Mouse (Mus musculus): ENCODE results near the gene Aspscr1. TPM values are rescaled to one million over a fixed set of nuclear protein-coding genes. Genes with fewer than 3 reads are reported as not detected.
A peak's percentile ranks its signal among the peaks of the same experiment; 100 is the strongest.

Aspscr1 gene
- total RNA-seq, 2 experiments from 2014 or later, result 35.0 to 37.9 TPM

DNA sequence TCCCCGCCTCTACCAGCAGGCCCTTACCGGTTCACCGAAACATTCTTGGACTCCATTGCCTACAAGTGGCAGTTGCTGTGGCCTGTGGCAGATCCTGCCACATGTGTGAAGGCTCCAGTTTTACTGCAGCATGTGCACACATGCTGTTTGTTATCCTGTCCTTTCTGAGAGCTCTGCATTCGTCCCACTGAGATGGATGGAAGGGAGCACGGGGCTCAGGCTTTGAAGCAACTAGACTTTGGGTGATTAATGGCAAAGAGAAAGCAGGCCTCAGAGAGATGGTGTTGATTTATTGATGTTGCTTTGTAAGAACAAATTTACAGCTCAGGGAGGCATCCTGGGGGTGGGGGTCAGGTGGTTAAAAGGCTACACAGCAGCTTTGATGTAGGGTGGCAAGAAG, 37.9 kb downstream of the Aspscr1 start:
- intact Hi-C loops (cut with DNase I), result loop anchor here (5.0 kb wide), 3 partner anchors 133 to 223 kb away; no protein-coding TSS in a partner anchor

DNA sequence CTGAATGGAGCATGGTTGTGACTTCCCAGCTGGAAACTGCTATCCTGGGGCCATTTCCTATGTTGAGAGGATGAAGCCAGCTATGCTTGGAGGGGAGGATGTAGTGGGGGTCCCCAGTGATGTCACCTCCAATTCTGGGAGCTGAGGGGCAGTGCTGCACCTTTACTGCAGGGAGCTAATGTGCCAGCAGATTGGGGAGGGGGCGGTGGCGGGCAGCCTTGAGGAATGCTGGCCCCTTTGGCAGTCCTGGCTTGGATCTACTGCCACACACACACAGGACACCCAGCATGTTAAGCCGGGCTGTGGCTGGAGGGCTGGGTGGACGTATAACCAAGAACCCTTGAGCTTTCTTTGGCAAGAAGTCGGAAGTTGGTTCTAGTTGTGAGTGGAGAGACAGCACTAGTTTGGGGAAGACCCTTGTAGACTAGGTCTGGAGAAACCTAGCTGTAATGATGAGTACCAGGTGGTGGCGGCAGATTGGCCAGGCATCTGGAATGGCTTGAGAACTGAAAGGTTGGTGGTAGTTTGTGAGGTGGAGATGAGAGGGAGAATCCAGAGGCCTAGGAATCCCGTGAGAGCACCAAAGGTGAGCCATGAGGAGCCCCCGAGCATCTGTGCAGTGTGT, 39.3 kb downstream of the Aspscr1 start:
- no peak for DNase-seq

More for the DNA sequence above, 37.9 kb downstream of the Aspscr1 start:
- DNase-seq, result no peak

DNA sequence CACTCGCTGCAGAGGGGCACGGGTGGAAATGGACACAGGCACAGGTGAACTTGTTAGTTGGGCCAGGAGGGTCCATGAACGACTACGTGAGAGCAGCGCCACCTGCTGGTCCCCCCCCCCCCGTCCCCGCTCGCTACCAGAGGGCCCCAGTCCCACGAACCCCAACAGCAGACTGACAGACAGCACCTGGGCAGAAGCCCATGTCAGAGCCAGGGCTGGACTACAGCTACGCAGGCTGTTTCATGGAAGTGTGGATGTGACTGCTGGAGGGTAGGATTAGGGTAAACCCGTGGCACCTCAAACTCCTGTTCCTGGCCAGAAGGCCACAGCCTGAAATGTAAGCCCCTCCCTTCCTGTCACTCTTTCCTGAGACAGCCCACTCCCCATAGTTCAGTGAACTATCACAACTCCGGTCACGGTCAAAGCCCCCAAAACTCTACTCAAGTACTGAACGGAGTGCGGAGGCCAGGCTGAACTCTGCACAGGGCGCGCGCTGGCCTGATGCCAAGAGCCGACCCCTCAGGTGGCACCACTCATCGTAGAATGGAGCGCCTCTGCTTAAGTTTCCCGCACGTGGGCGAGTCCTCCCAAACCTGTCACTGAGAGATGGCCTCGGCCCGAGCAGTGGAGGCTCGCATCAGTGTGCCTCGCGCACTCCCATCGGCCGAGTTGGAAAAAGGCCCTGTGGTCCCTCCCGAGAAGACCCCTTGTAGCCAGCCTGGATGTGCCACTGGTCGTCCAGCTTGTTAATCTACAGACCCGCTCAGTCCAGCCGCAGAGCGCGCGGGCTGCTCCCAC, 40.2 kb downstream of the Aspscr1 start:
- intact Hi-C loops (cut with DNase I), result loop anchor here (1.0 to 5.0 kb wide), 5 partner anchors 54 to 226 kb away; no protein-coding TSS in a partner anchor
- peak; percentile 68 to 69 for DNase-seq

More for the DNA sequence above, 39.3 kb downstream of the Aspscr1 start:
- intact Hi-C loops (cut with DNase I), result loop anchor here (1.0 to 5.0 kb wide), 5 partner anchors 53 to 225 kb away; no protein-coding TSS in a partner anchor

DNA sequence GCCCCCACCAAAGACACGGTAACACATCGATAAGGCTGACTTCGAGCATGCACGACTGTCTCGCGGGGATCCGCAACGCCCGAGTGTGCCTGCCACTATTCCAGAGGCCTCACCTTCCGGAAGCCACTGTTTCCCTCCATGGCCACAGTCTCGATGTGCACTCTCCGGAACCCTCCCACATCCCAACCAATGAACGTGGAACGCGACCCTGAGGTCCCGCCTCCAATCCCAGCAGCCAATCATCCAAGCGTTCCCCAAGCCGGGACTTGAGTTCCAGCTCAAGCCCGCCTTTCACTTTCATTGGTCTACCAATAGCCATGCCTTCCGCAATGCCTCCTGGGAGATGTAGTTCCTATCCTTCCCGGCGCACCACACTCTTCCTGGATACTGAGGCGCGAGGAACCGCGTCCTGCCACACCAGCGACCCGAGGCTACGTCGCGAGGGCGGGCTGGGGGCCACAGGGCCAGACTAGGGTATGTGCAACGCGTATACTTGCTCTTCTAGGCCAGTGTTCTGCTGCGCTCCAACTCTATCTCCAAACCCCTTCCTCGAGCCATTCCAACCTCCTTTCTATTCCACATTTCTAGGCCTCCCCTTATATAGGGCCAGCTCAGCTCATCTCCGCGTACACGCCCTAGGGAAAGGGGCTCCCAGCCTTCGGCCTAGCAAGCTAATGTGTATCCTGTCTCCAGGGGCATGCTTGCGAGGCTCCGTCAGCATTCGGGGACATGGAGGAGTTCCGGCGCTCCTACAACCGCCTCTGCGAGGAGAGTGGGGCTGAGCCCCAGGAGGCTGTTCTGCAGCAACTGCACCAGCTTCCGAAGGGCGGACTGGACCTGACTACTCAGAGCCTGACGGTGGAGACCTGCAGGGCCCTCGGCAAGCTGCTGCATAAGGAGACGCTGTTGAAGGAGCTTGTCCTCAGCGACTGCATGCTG, 41.1 kb downstream of the Aspscr1 start, which contains the start of the genes Cenpx and Lrrc45:
Gene Cenpx (minus strand): TSS at position 159 of the 939 bp plus-strand sequence.
Gene Lrrc45 (plus strand): TSS at position 346 of the 939 bp plus-strand sequence.
- intact Hi-C loops (cut with DNase I), result loop anchor here (2.0 to 5.0 kb wide), 4 partner anchors 95 to 227 kb away; no protein-coding TSS in a partner anchor
- DNase-seq, result peak; percentile 94 to 95

DNA sequence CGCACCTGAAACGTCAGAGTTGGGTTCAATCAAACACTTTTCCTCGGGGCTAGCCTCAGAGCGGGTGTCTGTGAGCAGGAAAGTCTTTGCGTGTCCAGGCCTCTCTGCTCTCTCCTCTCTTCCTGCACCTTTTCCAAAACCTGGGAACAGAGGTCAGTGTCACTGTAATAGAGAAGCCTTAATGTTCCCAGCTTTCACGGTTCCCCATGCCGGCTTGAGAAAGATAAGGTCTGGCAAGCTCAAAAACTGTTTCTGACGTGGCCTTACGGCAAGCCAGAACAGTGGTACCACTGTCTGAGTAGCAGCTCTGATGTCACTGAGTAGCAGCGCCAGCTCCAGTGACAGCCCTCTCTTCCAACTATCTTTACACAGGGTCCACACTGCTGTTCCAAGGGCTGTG, 41.8 kb downstream of the Aspscr1 start:
- intact Hi-C loops (cut with DNase I), result loop anchor here (5.0 kb wide), 3 partner anchors 137 to 227 kb away; no protein-coding TSS in a partner anchor
- DNase-seq, result no peak

DNA sequence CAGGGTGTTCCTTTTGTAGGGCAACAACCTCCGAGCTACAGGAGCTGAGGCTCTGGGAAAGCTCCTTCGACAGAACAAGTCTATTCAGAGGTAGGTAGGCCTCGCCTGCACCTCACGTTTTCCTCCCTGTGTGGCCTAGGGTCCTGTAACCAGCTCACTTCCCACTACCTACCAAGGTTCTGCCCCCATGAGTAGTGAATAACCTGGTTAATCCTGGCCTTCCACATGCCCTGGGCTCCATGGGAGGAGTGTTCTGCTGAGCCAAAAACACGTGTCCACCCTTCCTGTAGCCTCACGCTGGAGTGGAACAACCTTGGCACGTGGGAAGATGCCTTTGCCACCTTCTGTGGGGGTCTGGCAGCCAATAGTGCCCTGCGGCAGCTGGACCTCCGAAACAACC, 42.4 kb downstream of the Aspscr1 start:
- DNase-seq, result no peak
- intact Hi-C loops (cut with DNase I), result no loop called here

DNA sequence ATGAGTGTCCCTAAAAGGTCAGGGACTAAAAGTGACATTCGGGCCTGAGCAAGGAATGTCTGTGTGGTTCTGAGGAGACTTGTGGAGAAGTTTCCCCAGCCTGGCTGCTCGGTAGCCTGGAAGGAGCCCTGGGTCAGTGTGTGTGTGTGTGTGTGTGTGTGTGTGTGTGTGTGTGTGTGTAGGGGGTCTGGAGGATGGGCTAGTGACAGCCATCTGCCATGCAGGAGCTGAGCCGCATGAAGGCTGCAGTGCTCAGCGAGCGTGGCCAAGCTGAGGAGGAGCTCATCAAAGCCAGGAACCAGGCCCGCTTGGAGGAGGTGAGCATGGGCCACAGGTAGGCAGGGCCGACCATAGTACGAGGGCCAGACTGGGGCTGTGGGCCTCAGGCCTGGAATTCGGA, 46.5 kb downstream of the Aspscr1 start:
- DNase-seq, result no peak
- intact Hi-C loops (cut with DNase I), result no loop called here

DNA sequence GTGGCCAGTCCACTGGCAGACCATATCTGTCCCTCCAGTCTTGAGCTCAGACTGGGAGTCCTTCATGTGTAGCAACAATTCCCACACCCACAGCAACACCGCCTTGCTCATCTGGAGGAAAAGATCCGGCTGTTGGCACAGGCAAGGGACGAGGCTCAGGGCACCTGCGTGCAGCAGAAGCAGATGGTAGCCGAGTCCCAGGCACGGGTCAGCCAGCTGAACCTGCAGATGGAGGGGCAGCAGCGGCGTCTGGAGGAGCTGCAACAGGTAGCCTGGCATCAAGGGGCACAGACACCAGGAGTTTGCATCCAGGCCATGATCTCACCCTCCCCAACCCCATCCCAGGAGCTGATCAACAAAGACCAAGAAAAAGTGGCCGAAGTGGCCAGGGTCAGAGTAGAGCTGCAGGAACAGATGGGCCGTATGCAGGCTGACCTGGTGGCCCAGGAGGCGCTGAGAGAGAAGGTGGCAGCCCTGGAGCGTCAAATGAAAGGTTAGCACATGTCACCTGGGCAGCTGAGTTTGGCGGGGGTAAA, 47.1 kb downstream of the Aspscr1 start:
- DNase-seq, result no peak
- intact Hi-C loops (cut with DNase I), result loop anchor here (1.0 to 5.0 kb wide), 3 partner anchors 56 to 321 kb away; no protein-coding TSS in a partner anchor

DNA sequence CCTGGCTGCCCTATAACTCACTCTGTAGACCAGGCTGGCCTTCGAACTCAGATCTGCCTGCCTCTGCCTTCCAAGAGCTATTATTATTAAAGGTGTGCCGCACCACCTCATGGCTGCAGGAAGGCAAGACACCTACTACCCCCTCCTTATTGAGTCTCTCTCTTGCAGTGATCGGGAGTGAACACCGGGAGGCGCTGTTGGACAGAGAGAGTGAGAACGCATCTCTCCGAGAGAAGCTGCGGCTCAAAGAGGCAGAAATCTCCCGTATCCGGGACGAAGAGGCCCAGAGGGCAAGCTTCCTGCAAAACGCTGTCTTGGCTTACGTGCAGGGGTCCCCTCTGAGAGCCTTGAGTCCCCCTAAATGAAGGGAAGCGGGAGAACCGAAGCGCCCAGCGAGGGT, 47.7 kb downstream of the Aspscr1 start:
- intact Hi-C loops (cut with DNase I), result loop anchor here (1.0 to 5.0 kb wide), 3 partner anchors 56 to 321 kb away; no protein-coding TSS in a partner anchor
- DNase-seq, result peak; percentile 90 to 95

DNA sequence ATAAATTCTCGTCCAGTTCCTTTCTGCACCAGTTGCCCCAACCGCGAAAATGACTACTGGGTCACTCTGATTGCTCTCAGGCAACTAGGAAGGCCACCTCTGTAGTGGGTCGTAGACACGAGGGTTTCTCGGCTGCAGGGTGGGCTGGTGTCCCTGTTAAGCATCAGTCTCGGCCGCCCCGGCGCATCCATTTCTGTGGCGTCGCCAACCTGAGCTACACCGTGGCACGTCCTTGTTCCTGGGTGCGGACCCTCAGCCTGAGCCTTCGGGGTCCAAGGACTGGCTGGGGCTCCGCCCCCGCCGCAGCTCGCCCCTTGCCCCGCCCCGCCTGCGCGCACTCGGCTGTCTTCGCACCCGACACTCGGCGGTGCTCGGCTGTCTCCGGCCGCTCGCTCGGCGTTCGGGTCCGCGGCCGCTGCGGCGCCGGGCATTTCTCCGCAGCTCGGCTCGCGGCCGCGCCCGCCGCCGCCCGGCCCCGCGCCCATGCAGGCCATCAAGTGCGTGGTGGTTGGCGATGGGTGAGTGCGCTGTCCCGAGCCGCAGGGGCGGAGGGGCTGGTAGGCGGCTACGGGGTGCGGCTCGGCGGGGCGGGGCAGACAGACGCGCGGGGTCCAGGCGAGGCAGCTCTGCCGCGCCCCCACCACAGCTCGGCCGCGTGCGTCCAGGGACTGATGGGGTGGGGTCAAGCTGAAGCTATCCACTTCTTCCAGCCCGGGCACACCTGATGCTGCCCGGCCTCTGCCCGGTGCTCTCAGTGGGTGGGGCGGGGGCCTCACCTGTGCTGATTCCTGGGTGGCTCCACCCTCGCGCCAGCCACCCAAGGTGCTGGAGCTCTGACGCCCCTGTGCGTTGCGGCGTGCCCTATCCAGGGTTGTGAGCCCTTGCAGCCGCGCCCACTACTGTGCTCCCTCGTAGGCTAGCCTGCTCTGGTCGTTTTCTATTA, 48.6 kb downstream of the Aspscr1 start, which contains the start of gene Rac3:
Gene Rac3 (plus strand): TSS at position 347 of the 943 bp plus-strand sequence.
- DNase-seq, result peak; percentile 75 to 76
- intact Hi-C loops (cut with DNase I), result loop anchor here (5.0 kb wide), 1 partner anchor 181 kb away; no protein-coding TSS in a partner anchor

DNA sequence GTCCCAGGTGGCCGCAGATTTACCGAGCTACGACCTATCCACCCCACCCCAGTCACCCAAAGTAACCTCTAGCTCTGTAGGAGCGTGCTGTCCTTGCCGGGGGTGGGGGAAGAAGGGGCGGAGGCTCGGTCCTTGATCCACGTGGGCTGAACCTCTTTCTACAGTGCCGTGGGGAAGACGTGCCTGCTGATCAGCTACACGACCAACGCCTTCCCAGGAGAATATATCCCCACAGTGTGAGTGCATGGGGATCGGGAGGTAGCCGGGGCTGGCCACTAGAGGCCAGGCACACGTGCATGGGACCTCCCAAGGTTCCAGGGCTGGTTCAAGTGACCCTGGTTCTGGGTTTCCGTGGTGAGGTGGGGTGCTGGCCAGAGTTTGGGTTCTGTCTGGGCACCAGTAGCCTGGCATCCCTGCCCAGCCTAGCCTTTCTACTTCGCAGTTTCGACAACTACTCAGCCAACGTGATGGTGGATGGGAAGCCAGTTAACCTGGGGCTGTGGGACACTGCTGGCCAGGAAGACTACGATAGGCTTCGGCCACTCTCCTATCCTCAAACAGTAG, 49.4 kb downstream of the Aspscr1 start:
- DNase-seq, result no peak
- intact Hi-C loops (cut with DNase I), result loop anchor here (5.0 kb wide), 1 partner anchor 180 kb away; no protein-coding TSS in a partner anchor

DNA sequence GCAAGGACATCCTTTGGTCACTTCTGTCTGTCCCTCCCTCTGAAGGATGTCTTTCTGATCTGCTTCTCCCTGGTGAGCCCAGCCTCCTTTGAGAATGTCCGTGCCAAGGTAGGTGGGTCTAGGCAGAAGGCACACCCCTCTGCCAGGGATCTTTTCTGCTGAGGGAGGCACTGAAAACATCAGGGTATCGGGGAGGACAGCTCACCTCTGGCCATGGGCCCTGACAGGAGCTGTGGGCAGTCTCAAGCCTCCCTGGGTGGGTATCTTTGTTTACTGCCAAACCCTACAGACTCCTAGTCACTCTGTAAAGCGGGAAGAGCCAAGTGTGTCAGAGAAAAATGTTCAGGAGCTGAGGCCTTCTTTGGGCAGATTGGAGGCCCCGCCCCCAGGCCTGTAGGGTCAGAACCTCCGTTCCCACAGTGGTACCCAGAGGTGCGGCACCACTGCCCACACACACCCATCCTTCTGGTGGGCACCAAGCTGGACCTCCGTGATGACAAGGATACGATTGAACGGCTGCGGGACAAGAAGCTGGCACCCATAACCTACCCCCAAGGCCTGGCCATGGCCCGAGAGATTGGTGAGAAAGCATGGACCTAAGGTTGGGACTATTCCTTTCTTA, 50.1 kb downstream of the Aspscr1 start:
- DNase-seq, result no peak
- intact Hi-C loops (cut with DNase I), result loop anchor here (5.0 kb wide), 1 partner anchor 179 kb away; no protein-coding TSS in a partner anchor

DNA sequence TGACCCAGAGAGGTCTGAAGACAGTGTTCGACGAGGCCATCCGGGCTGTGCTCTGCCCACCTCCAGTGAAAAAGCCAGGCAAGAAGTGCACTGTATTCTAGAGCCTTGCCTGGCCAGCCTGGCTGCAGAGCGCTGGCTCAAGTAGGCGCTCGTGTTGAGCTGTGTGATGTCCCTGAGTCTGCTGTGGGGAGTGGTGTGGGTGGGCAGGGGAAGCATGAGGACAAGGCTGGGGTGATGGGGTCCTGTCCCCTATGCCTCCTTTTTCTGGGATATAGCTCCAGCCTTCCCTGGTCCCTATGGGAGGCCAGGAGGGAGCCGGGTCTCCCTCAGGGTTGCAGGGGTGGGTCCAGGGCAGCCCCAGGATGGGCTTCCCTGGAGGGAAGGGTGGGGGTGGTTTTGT, 50.7 kb downstream of the Aspscr1 start:
- no peak for DNase-seq
- intact Hi-C loops (cut with DNase I), result loop anchor here (5.0 kb wide), 1 partner anchor 179 kb away; no protein-coding TSS in a partner anchor

DNA sequence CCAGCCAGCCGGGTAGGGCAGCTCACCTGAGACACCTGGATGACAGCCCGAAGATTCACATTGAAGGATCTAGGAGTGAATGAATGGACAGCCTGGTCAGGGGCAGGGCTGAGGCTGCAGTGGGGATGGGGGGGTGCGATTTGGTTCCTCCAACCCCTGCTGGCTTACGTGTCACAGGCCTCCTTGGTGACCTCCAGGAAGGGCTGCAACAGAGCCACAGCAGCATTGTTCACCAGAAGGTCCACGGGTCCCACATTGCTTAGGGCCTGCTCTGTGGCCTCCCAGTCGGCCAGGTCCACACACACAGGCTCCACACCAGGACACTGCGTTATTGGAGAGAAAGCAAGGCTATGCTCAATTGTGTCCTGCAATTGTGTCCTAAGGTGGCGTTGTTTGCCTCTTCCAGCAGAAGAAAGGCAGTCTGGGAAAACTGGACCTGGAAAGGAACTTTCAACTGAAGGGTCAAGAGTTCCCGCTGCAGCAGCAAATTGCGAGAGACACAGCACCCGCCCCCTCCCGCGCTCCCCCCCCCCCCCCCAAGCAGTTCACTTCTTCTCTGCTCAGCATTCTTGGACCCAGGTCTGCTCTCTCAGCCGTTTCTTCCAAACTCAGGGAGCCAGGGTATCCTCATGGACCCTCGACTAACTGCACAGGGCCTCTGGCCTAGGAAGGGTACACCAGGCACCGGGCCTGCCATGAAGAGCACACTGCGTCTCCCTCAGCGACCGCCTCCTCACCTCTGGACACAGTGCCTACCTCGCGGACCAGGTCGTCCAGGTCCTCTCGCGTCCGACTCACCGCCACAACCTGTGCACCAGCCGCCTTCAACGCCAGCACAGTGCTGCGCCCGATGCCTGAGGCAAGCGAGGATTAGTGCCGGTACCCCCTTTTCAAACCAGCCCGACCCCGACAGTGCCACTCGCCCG, 53.7 kb downstream of the Aspscr1 start:
- DNase-seq, result no peak
- intact Hi-C loops (cut with DNase I), result no loop called here

DNA sequence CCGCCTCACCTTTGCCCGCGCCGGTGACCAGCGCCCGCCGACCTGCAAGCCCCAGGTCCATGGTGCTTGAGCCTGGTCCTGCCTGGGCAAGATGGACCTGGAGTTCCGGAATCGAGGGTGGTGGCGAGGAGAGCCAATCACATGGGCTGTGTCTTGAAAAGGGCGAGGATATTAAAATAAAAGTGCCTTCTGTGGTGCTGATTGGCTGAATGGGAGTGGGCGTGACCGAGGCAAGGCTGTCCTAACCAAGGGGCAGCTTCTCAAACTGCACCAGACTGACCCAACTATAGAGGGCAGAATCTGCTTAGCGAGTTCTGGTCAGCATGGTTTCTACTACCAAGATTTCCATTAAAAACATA, 54.4 kb downstream of the Aspscr1 start, which contains the start of gene Dcxr:
Gene Dcxr (minus strand): TSS at position 113 of the 359 bp plus-strand sequence.
- DNase-seq, result peak; percentile 84
- intact Hi-C loops (cut with DNase I), result no loop called here

DNA sequence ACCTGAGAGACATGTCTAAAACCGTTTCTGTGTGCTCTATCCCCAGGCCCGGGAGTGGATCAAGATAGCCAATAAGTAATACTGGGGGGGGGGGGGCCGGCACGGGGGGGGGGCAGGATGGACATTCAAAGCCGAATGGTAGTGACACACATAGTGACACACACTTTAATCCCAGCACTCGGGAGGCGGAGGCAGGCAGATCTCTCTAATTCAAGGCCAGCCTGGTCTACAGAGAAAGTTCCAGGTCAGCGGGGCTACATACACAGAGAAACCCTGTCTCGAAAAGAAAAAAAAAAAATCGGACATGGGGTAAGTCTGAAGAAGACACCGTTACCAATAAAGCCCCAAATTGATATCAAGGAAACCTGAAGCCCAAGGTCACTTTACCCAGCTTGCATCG, 54.8 kb downstream of the Aspscr1 start:
- no peak for DNase-seq
- intact Hi-C loops (cut with DNase I), result no loop called here

Data from heart, postnatal 14 days (tissue).